Mouse (Mus musculus): ENCODE results near the gene Ywhab.

DNA sequence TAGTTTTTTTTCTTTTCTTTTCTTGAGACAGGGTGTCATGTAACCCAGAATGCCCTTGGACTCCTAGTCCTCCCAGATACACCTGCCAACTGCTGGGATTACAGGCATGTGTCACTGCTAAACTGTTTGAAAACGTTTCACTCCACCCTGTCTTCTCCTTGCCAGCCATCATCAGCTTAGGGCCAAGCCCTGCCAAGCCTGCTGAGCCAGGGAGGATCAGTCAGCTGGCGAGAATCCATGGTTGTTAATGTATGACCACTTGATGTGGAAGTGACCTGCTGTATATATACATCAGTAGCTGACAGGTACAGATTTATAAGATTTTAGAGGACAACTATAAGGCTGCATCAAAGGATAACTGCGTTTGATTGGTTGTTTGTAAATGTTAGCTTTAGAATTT is 24.4 kb upstream of the Ywhab start:
- TF ChIP-seq GATA1 (IDR thresholded peaks at IDR 0.05; ENCODE audit: borderline replicate concordance, low read length) (no peak), FLI1 (IDR thresholded peaks at IDR 0.05; ENCODE audit: low read length) (no peak)
